Mouse (Mus musculus): ENCODE data around the gene Rnf43.

GRCm38 (mm10) chr11:87678545-87678944 lies 16.0 kb downstream of the Rnf43 start:
- TF ChIP-seq POLR2A (IDR thresholded peaks at IDR 0.05; ENCODE audit: low read depth, low read length) (no peak), CTCF (IDR thresholded peaks at IDR 0.05; ENCODE audit: extremely low read depth, insufficient read length, insufficient replicate concordance, low read depth, low read length) (no peak)
